Mouse (Mus musculus): Measurements from ENCODE around the gene Mri1. TPM values are rescaled to one million over a fixed set of nuclear protein-coding genes. Genes with fewer than 3 reads are reported as not detected.

Gene Mri1
- total and polyA plus RNA-seq, 3 experiments = 58.6 to 102 (median 62.1) TPM

DNA sequence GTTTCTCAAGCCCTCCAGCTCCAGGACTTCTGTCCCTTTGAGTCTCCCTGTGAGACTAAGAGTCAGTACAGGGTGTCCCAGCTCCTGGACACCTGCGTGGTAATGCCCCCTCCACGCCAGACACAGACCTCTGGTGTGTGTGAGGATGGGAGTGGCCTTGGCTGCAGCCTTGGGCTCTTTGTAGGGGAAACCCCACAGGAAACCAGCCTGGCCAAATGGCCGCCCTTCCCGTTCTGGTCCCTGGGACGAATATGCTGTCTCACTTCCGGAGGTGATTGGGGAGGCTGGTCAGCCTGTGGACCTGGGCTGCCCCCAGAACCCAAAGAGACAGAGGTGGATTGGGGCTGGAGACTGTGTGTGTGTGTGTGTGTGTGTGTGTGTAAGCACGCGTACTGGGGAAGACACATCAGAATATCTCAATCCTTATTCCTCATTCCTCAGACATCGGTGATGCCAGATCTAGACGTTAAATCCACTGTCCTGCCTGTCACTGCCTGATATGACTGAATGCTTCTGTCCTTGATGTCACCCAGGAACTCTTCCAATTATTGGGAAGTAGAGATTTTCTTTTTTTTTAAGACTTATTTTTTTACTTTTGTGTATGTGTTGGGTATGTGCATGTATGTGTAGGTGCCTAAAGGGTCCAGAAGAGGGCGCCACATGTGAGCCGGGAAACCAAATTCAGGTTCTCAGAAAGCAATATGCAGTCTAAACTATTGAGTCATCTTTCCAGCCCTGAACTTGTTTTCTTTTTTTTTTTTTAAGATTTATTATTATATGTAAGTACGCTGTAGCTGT, 53.0 kb downstream of the Mri1 start:
- H3K4me2 ChIP-seq (ENCODE audit: insufficient read depth, low read depth, poor library complexity, severe bottlenecking) = peak overlapping the region; percentile 84
- peaks cover 22 to 43% of the 10 kb centered on the region in 2 experiments for H3K36me3 ChIP-seq (replicated peaks in 1 of 2; ENCODE audit: control insufficient read depth in 1 of 2, insufficient read depth in 1 of 2, low read length in 1 of 2)
- peaks cover 28% of the 10 kb centered on the region for H3K79me2 ChIP-seq (replicated peaks; ENCODE audit: control insufficient read depth, extremely low read depth, insufficient read depth, poor library complexity, severe bottlenecking)
- dilution Hi-C loops (cut with MboI; ENCODE audit: extremely low pct_ligation_motif_present, extremely low pct_unique_long_range_greater_than_20kb, low sequenced_read_pairs) = no loop called here
- peak; percentile 68 for DNase-seq (ENCODE audit: extremely low read depth)
- H3K9ac ChIP-seq (ENCODE audit: insufficient read depth, low read depth) = peak overlapping the region; percentile 93
- H3K27ac ChIP-seq (ENCODE audit: insufficient read depth, low read depth) = peak overlapping the region; percentile 94
- no peaks in the 10 kb centered on the region for H3K9me3 ChIP-seq (replicated peaks; ENCODE audit: low read length)
- peak overlapping the region; percentile 26 to 96 (median 82) for H3K4me3 ChIP-seq (replicated peaks in 1 of 3; ENCODE audit: low read depth in 2 of 3, low read length in 2 of 3, poor library complexity in 1 of 3)
- H3K27me3 ChIP-seq (replicated peaks) = no peaks in the 10 kb centered on the region
- H3K4me1 ChIP-seq (ENCODE audit: control insufficient read depth in 1 of 2, insufficient read depth in 2 of 2) = peaks cover 20 to 62% of the 10 kb centered on the region in 2 experiments
- in situ Hi-C loops (cut with MboI; ENCODE audit: low pct_ligation_motif_present, low pct_unique_long_range_greater_than_20kb, low sequenced_read_pairs) = loop anchor here (25.0 kb wide), 1 partner anchor 158 kb away; no protein-coding TSS in a partner anchor
- TF ChIP-seq MAX (IDR thresholded peaks at IDR 0.05; ENCODE audit: low read length) (peak; percentile 15; the same call in 1 of the 2 replicates), NELFE (IDR thresholded peaks at IDR 0.05; ENCODE audit: low read depth, low read length) (peak; percentile 38; the same call in 1 of the 2 replicates), RCOR1 (conservative IDR thresholded peaks at IDR 0.05; ENCODE audit: low read depth, low read length) (peak; percentile 59; the same call in 1 of the 2 replicates), NRF1 (IDR thresholded peaks at IDR 0.05; ENCODE audit: low read depth, low read length) (no peak; the same call in 1 of the 2 replicates), PAX5 (IDR thresholded peaks at IDR 0.05; ENCODE audit: low read length) (no peak), ETS1 (conservative IDR thresholded peaks at IDR 0.05; ENCODE audit: low read depth, low read length) (peak; percentile 64), ZC3H11A (IDR thresholded peaks at IDR 0.05; ENCODE audit: low read depth, low read length) (no peak), ZKSCAN1 (IDR thresholded peaks at IDR 0.05; ENCODE audit: borderline replicate concordance, low read depth, low read length) (no peak), E2F4 (IDR thresholded peaks at IDR 0.05; ENCODE audit: insufficient replicate concordance, low read depth, low read length) (no peak), IRF4 (IDR thresholded peaks at IDR 0.05; ENCODE audit: low read depth, low read length) (peak; percentile 48; the same call in 1 of the 2 replicates), ELF1 (IDR thresholded peaks at IDR 0.05; ENCODE audit: low read depth, low read length) (peak; percentile 78), POLR2AphosphoS2 (IDR thresholded peaks at IDR 0.05; ENCODE audit: low read depth, low read length) (no peak; the same call in 1 of the 2 replicates), CTCF (conservative IDR thresholded peaks at IDR 0.05 in 1 of 2, IDR thresholded peaks at IDR 0.05 in 1 of 2; ENCODE audit: low read depth in 2 of 2, low read length in 2 of 2) (peak; percentile 35 to 62; a peak in 3 of 4 replicates), MEF2A (IDR thresholded peaks at IDR 0.05; ENCODE audit: borderline replicate concordance, low read depth, low read length) (no peak), TBP (conservative IDR thresholded peaks at IDR 0.05; ENCODE audit: low read depth, low read length) (peak; percentile 41; the same call in 1 of the 2 replicates), RAD21 (IDR thresholded peaks at IDR 0.05; ENCODE audit: low read depth, low read length) (no peak), MAFK (IDR thresholded peaks at IDR 0.05; ENCODE audit: insufficient replicate concordance, low read length) (peak; percentile 65; the same call in 1 of the 2 replicates), HCFC1 (IDR thresholded peaks at IDR 0.05; ENCODE audit: low read depth, low read length) (0 out of 2 replicates have a peak, but pooled peaks have one; percentile 30), JUN (IDR thresholded peaks at IDR 0.05; ENCODE audit: insufficient read depth, low read depth, low read length) (no peak), GABPA (IDR thresholded peaks at IDR 0.05; ENCODE audit: insufficient replicate concordance, low read depth, low read length) (no peak), UBTF (IDR thresholded peaks at IDR 0.05; ENCODE audit: low read depth, low read length) (no peak), CHD2 (IDR thresholded peaks at IDR 0.05; ENCODE audit: low read length) (0 out of 2 replicates have a peak, but pooled peaks have one; percentile 10), USF1 (IDR thresholded peaks at IDR 0.05; ENCODE audit: low read depth, low read length) (no peak), TCF12 (IDR thresholded peaks at IDR 0.05; ENCODE audit: low read depth, low read length) (no peak; the same call in 1 of the 2 replicates), USF2 (conservative IDR thresholded peaks at IDR 0.05; ENCODE audit: low read depth, low read length) (no peak), CHD1 (IDR thresholded peaks at IDR 0.05; ENCODE audit: low read depth, low read length) (peak; percentile 56; the same call in 1 of the 2 replicates), BHLHE40 (IDR thresholded peaks at IDR 0.05; ENCODE audit: low read depth, low read length) (no peak; the same call in 1 of the 2 replicates), ZMIZ1 (IDR thresholded peaks at IDR 0.05; ENCODE audit: low read depth, low read length) (peak; percentile 65; the same call in 1 of the 2 replicates), MXI1 (IDR thresholded peaks at IDR 0.05; ENCODE audit: low read depth, low read length) (peak; percentile 33; the same call in 1 of the 2 replicates), SIN3A (IDR thresholded peaks at IDR 0.05; ENCODE audit: low read length) (0 out of 2 replicates have a peak, but pooled peaks have one; percentile 8), ZNF384 (IDR thresholded peaks at IDR 0.05; ENCODE audit: low read depth, low read length) (peak; percentile 58; the same call in 1 of the 2 replicates), SMC3 (IDR thresholded peaks at IDR 0.05; ENCODE audit: low read depth, low read length) (no peak; the same call in 1 of the 2 replicates), MYC (IDR thresholded peaks at IDR 0.05; ENCODE audit: low read depth, low read length) (no peak), POLR2A (IDR thresholded peaks at IDR 0.05; ENCODE audit: low read depth, low read length) (peak; percentile 54; the same call in 1 of the 2 replicates), EP300 (IDR thresholded peaks at IDR 0.05; ENCODE audit: low read length) (peak; percentile 17), MAZ (IDR thresholded peaks at IDR 0.05; ENCODE audit: low read depth, low read length) (no peak), KAT2A (IDR thresholded peaks at IDR 0.05; ENCODE audit: insufficient replicate concordance, low read length) (0 out of 2 replicates have a peak, but pooled peaks have one; percentile 43)
